Mouse (Mus musculus): ENCODE measurements around the gene Sulf2. TPM values are rescaled to one million over a fixed set of nuclear protein-coding genes. Genes with fewer than 3 reads are reported as not detected.
"Not testable (repeated sequence)": the region's sequence is repeated elsewhere in the genome, so short reads cannot be mapped to it uniquely, and the experiment has no call there.

Gene Sulf2
- polyA plus RNA-seq, 1 experiment = 20.0 TPM

GRCm38 (mm10) chr2:166194112-166194758 is 38.8 kb upstream of the Sulf2 start:
- no peak for TF ChIP-seq POLR2A (IDR thresholded peaks at IDR 0.05; ENCODE audit: low read depth, low read length)
- TF ChIP-seq CTCF (IDR thresholded peaks at IDR 0.05; ENCODE audit: extremely low read depth, insufficient read depth, insufficient read length, insufficient replicate concordance) = no peak
- WGBS = 87% methylated on average over 16 of the region's 16 CpGs
- H3K27me3 ChIP-seq (ENCODE audit: control insufficient read depth, insufficient read depth, low read length) = no peaks in the 10 kb centered on the region
- no peaks in the 10 kb centered on the region for H3K36me3 ChIP-seq (ENCODE audit: control insufficient read depth, insufficient read depth, low read length)
- no peak overlapping the region for H3K27ac ChIP-seq (ENCODE audit: insufficient read depth, low read length)
- no peak for DNase-seq (ENCODE audit: low read depth in 1 of 2, low spot score in 2 of 2)
- H3K4me1 ChIP-seq (ENCODE audit: control insufficient read depth, insufficient read depth, insufficient read length) = no peaks in the 10 kb centered on the region
- no peak overlapping the region for H3K4me3 ChIP-seq (ENCODE audit: extremely low read depth, insufficient read depth, insufficient read length)

GRCm38 (mm10) chr2:166193509-166193908 is 38.0 kb upstream of the Sulf2 start:
- TF ChIP-seq CTCF (IDR thresholded peaks at IDR 0.05; ENCODE audit: extremely low read depth, insufficient read depth, insufficient read length, insufficient replicate concordance) (no peak), POLR2A (IDR thresholded peaks at IDR 0.05; ENCODE audit: low read depth, low read length) (no peak)
- Histone ChIP-seq H3K36me3 (ENCODE audit: control insufficient read depth, insufficient read depth, low read length) (no peaks in the 10 kb centered on the region), H3K4me3 (ENCODE audit: extremely low read depth, insufficient read depth, insufficient read length) (no peak overlapping the region), H3K27me3 (ENCODE audit: control insufficient read depth, insufficient read depth, low read length) (no peaks in the 10 kb centered on the region), H3K27ac (ENCODE audit: insufficient read depth, low read length) (no peak overlapping the region), H3K4me1 (ENCODE audit: control insufficient read depth, insufficient read depth, insufficient read length) (no peaks in the 10 kb centered on the region)
- DNase-seq (ENCODE audit: low read depth in 1 of 2, low spot score in 2 of 2) = no peak
- WGBS = 87% methylated on average over 3 of the region's 3 CpGs

- Histone ChIP-seq H3K36me3 (ENCODE audit: control insufficient read depth, insufficient read depth, low read length) (no peaks in the 10 kb centered on the region), H3K4me3 (ENCODE audit: extremely low read depth, insufficient read depth, insufficient read length) (no peak overlapping the region), H3K27ac (ENCODE audit: insufficient read depth, low read length) (no peak overlapping the region), H3K4me1 (ENCODE audit: control insufficient read depth, insufficient read depth, insufficient read length) (no peaks in the 10 kb centered on the region), H3K27me3 (ENCODE audit: control insufficient read depth, insufficient read depth, low read length) (no peaks in the 10 kb centered on the region)
- no peak for DNase-seq (ENCODE audit: low read depth in 1 of 2, low spot score in 2 of 2)
- 81% methylated on average over 8 of the region's 8 CpGs for WGBS
- TF ChIP-seq POLR2A (IDR thresholded peaks at IDR 0.05; ENCODE audit: low read depth, low read length) (no peak), CTCF (IDR thresholded peaks at IDR 0.05; ENCODE audit: extremely low read depth, insufficient read depth, insufficient read length, insufficient replicate concordance) (no peak)
Measured at GRCm38 (mm10) chr2:166190816-166191215, 35.4 kb upstream of the Sulf2 start.

- Histone ChIP-seq H3K27ac (ENCODE audit: insufficient read depth, low read length) (no peak overlapping the region), H3K4me3 (ENCODE audit: extremely low read depth, insufficient read depth, insufficient read length) (no peak overlapping the region), H3K4me1 (ENCODE audit: control insufficient read depth, insufficient read depth, insufficient read length) (no peaks in the 10 kb centered on the region), H3K36me3 (ENCODE audit: control insufficient read depth, insufficient read depth, low read length) (no peaks in the 10 kb centered on the region), H3K27me3 (ENCODE audit: control insufficient read depth, insufficient read depth, low read length) (no peaks in the 10 kb centered on the region)
- DNase-seq (ENCODE audit: low read depth in 1 of 2, low spot score in 2 of 2) = no peak
- no peak for TF ChIP-seq CTCF (IDR thresholded peaks at IDR 0.05; ENCODE audit: extremely low read depth, insufficient read depth, insufficient read length, insufficient replicate concordance)
- no peak for TF ChIP-seq POLR2A (IDR thresholded peaks at IDR 0.05; ENCODE audit: low read depth, low read length)
- WGBS = 95% methylated on average over 11 of the region's 11 CpGs
Measured at GRCm38 (mm10) chr2:166189191-166189590, 33.7 kb upstream of the Sulf2 start.

GRCm38 (mm10) chr2:166187874-166188453 is 32.5 kb upstream of the Sulf2 start:
- DNase-seq (ENCODE audit: low read depth in 1 of 2, low spot score in 2 of 2); H3K27ac ChIP-seq (ENCODE audit: insufficient read depth, low read length); H3K4me1 ChIP-seq (ENCODE audit: control insufficient read depth, insufficient read depth, insufficient read length); H3K36me3 ChIP-seq (ENCODE audit: control insufficient read depth, insufficient read depth, low read length); H3K4me3 ChIP-seq (ENCODE audit: extremely low read depth, insufficient read depth, insufficient read length); H3K27me3 ChIP-seq (ENCODE audit: control insufficient read depth, insufficient read depth, low read length): not testable (repeated sequence)
- WGBS = 82% methylated on average over 9 of the region's 11 CpGs

GRCm38 (mm10) chr2:166187319-166187718 is 31.9 kb upstream of the Sulf2 start:
- H3K4me1 ChIP-seq (ENCODE audit: control insufficient read depth, insufficient read depth, insufficient read length); H3K4me3 ChIP-seq (ENCODE audit: extremely low read depth, insufficient read depth, insufficient read length); H3K27me3 ChIP-seq (ENCODE audit: control insufficient read depth, insufficient read depth, low read length); H3K36me3 ChIP-seq (ENCODE audit: control insufficient read depth, insufficient read depth, low read length); H3K27ac ChIP-seq (ENCODE audit: insufficient read depth, low read length); DNase-seq (ENCODE audit: low read depth in 1 of 2, low spot score in 2 of 2): not testable (repeated sequence)
- WGBS = 90% methylated on average over 8 of the region's 8 CpGs

GRCm38 (mm10) chr2:166186244-166186948 is 30.9 kb upstream of the Sulf2 start:
- no peak for DNase-seq (ENCODE audit: low read depth in 1 of 2, low spot score in 2 of 2)
- Histone ChIP-seq H3K4me1 (ENCODE audit: control insufficient read depth, insufficient read depth, insufficient read length) (no peaks in the 10 kb centered on the region; the same call in 1 of the 2 replicates), H3K27me3 (ENCODE audit: control insufficient read depth, insufficient read depth, low read length) (no peaks in the 10 kb centered on the region), H3K27ac (ENCODE audit: insufficient read depth, low read length) (no peak overlapping the region), H3K36me3 (ENCODE audit: control insufficient read depth, insufficient read depth, low read length) (no peaks in the 10 kb centered on the region), H3K4me3 (ENCODE audit: extremely low read depth, insufficient read depth, insufficient read length) (no peak overlapping the region)
- 87% methylated on average over 16 of the region's 16 CpGs for WGBS
- TF ChIP-seq CTCF (IDR thresholded peaks at IDR 0.05; ENCODE audit: extremely low read depth, insufficient read depth, insufficient read length, insufficient replicate concordance) (no peak), POLR2A (IDR thresholded peaks at IDR 0.05; ENCODE audit: low read depth, low read length) (no peak)

Data from spleen, adult 2 months (tissue).